Mouse (Mus musculus): Measurements from ENCODE around the gene Trpm2. TPM values are rescaled to one million over a fixed set of nuclear protein-coding genes. Genes with fewer than 3 reads are reported as not detected.

Gene Trpm2
- polyA plus RNA-seq, 1 experiment from 2014 or later, result 0.72 TPM

DNA sequence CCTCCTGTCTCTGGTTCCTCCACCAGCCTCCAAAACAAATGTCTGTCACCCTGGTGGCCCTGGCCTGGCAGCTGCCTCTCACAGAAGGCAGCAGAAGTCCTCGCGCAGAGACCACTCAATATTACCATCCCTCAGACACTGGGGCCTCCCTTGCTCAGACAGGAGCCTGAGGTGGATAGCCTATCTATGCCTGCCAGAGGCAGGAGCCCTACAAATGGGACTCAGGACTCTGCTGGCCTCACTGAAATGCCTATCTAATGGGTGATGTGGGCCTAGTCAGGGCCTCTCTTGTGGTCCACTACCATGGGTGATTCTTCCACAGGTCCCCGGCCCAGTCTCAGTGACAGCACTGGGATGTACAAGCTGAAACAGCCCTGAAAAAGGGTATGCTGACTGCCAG, 37.8 kb upstream of the Trpm2 start:
- Histone ChIP-seq H3K4me2 (replicated peaks) (peak overlapping the region; percentile 78), H3K4me1 (peaks cover 30% of the 10 kb centered on the region), H3K27me3 (no peaks in the 10 kb centered on the region), H3K36me3 (peaks cover 14% of the 10 kb centered on the region), H3K4me3 (peak overlapping the region; percentile 64), H3K9me3 (no peaks in the 10 kb centered on the region), H3K27ac (peak overlapping the region; percentile 94; the same call in 1 of the 2 replicates), H3K9ac (peak overlapping the region; percentile 79)
- no peak for ATAC-seq (ENCODE audit: insufficient number of reproducible peaks, insufficient read depth, low FRiP score, low TSS enrichment)
- WGBS, result 74% methylated on average over 3 of the region's 3 CpGs

GRCm38 (mm10) chr10:78007203-78007602, 36.8 kb upstream of the Trpm2 start:
- H3K27ac ChIP-seq, result no peak overlapping the region
- no peak for ATAC-seq (ENCODE audit: insufficient number of reproducible peaks, insufficient read depth, low FRiP score, low TSS enrichment)
- no peaks in the 10 kb centered on the region for H3K9me3 ChIP-seq
- H3K27me3 ChIP-seq, result no peaks in the 10 kb centered on the region
- WGBS, result 16% methylated on average over 7 of the region's 7 CpGs
- H3K36me3 ChIP-seq, result peaks cover 18% of the 10 kb centered on the region
- H3K4me3 ChIP-seq, result no peak overlapping the region
- H3K4me2 ChIP-seq (replicated peaks), result peak overlapping the region; percentile 9; the same call in 1 of the 2 replicates
- H3K4me1 ChIP-seq, result peaks cover 30% of the 10 kb centered on the region
- no peak overlapping the region for H3K9ac ChIP-seq

DNA sequence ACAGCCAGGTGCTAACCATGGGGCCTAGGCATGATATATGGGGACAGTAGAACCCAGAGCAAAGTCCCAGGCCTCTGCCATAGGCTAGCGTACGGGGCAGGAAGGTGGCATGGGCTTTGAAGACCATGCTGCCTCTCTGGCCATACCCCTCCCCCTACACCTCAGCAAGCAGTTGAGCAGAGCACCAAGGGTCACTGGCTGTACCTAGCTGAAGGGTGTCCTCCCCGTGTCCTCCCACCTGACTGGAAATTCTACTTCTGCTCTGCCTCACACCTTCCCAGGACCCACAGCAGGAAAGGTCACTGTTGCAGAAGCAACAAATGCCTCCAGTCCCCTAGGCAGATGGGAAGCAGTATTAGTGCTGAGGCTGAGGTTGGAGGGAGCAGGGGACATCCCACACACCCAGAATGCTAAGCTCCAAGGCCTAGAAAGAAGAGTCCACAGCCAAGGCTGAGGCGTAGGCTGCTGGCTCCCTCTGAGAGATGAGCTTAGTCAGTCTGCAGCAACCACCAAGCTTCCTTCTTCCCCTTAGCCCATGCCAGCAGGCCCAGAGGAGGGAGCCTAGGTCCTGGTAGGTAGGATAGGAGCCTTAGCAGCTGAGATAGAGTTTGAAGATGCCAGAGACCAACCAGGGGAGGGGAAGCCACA, 35.6 kb upstream of the Trpm2 start:
- no peak overlapping the region for H3K27ac ChIP-seq
- 82% methylated on average over 4 of the region's 4 CpGs for WGBS
- H3K27me3 ChIP-seq, result no peaks in the 10 kb centered on the region
- H3K4me1 ChIP-seq, result peaks cover 30% of the 10 kb centered on the region
- H3K4me3 ChIP-seq, result no peak overlapping the region
- no peaks in the 10 kb centered on the region for H3K9me3 ChIP-seq
- no peak overlapping the region; the same call in none of the 2 replicates for H3K9ac ChIP-seq
- ATAC-seq (ENCODE audit: insufficient number of reproducible peaks, insufficient read depth, low FRiP score, low TSS enrichment), result no peak
- H3K4me2 ChIP-seq (replicated peaks), result no peak overlapping the region
- peaks cover 31% of the 10 kb centered on the region for H3K36me3 ChIP-seq

DNA sequence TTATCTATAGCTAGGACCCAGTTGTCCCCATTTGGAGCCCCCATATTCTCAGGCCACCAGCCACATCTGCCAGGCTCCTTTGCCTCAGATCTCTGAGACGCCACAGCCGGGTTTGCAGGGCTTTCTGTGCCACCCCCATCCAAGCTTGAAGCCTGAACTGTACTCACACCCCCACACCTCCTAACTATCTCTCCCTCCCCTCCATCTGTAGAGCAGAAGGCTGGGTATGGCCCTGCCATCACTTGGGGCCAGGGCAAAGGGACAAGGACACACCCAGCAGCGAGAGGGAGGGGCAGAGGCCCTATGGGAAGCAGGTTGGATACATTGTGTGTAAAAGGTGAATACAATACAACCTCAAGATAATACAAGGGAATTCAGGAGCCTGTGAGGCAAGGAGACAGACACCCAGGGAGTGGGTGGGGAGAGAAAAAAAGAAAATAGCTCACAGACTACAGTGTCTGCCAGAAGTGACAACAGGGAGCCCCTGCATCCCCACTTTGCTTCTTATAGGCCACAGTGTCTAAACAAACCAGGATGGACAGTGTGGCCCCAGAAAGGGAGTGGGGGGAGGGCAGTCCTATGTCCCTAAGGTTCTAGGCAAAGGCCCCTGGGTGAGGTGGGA, 34.2 kb upstream of the Trpm2 start:
- Histone ChIP-seq H3K4me2 (replicated peaks) (no peak overlapping the region), H3K27ac (no peak overlapping the region), H3K36me3 (peaks cover 44% of the 10 kb centered on the region), H3K27me3 (no peaks in the 10 kb centered on the region), H3K4me3 (no peak overlapping the region), H3K4me1 (peaks cover 28% of the 10 kb centered on the region), H3K9me3 (no peaks in the 10 kb centered on the region), H3K9ac (no peak overlapping the region)
- ATAC-seq (ENCODE audit: insufficient number of reproducible peaks, insufficient read depth, low FRiP score, low TSS enrichment), result no peak
- WGBS, result 84% methylated on average over 3 of the region's 3 CpGs

- Histone ChIP-seq H3K27ac (no peak overlapping the region), H3K9ac (no peak overlapping the region), H3K4me2 (replicated peaks) (no peak overlapping the region), H3K4me3 (no peak overlapping the region), H3K27me3 (no peaks in the 10 kb centered on the region), H3K36me3 (peaks cover 67% of the 10 kb centered on the region), H3K4me1 (peaks cover 13% of the 10 kb centered on the region), H3K9me3 (no peaks in the 10 kb centered on the region)
- WGBS, result 90% methylated on average over 2 of the region's 2 CpGs
- no peak for ATAC-seq (ENCODE audit: insufficient number of reproducible peaks, insufficient read depth, low FRiP score, low TSS enrichment)
Measured at GRCm38 (mm10) chr10:78002316-78002715, 32.0 kb upstream of the Trpm2 start.

DNA sequence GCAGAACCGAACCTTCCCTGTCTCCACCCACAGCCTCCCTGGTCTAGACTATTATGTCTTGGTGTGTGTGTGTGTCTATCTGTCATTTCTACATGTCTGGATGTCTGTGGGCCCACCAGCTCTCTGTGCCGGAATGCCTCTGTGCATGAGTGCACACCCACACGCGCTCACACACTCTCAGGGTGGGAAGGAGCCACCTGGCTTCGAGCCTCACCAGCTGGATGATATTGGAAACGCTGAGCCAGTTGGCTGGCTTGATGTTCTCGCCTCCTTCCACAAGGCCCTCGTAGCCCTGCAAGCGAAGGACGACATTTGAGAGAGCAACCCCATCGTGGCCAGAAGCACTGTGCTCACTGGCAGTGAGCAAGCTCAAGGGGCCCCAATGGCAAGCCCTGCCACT, 31.4 kb upstream of the Trpm2 start:
- H3K27me3 ChIP-seq, result no peaks in the 10 kb centered on the region
- 93% methylated on average over 11 of the region's 11 CpGs for WGBS
- H3K36me3 ChIP-seq, result peaks cover 71% of the 10 kb centered on the region
- H3K9me3 ChIP-seq, result no peaks in the 10 kb centered on the region
- peaks cover 8% of the 10 kb centered on the region for H3K4me1 ChIP-seq
- no peak overlapping the region for H3K4me2 ChIP-seq (replicated peaks)
- no peak overlapping the region for H3K9ac ChIP-seq
- no peak for ATAC-seq (ENCODE audit: insufficient number of reproducible peaks, insufficient read depth, low FRiP score, low TSS enrichment)
- no peak overlapping the region for H3K27ac ChIP-seq
- no peak overlapping the region for H3K4me3 ChIP-seq

GRCm38 (mm10) chr10:78000200-78000599, 29.8 kb upstream of the Trpm2 start:
- H3K27me3 ChIP-seq, result no peaks in the 10 kb centered on the region
- H3K4me1 ChIP-seq, result no peaks in the 10 kb centered on the region
- H3K36me3 ChIP-seq, result peaks cover 80% of the 10 kb centered on the region
- no peak overlapping the region for H3K9ac ChIP-seq
- no peak overlapping the region for H3K4me2 ChIP-seq (replicated peaks)
- no peak for ATAC-seq (ENCODE audit: insufficient number of reproducible peaks, insufficient read depth, low FRiP score, low TSS enrichment)
- no peak overlapping the region for H3K4me3 ChIP-seq
- H3K27ac ChIP-seq, result no peak overlapping the region
- over 99% methylated on average over 5 of the region's 5 CpGs for WGBS
- no peaks in the 10 kb centered on the region for H3K9me3 ChIP-seq

DNA sequence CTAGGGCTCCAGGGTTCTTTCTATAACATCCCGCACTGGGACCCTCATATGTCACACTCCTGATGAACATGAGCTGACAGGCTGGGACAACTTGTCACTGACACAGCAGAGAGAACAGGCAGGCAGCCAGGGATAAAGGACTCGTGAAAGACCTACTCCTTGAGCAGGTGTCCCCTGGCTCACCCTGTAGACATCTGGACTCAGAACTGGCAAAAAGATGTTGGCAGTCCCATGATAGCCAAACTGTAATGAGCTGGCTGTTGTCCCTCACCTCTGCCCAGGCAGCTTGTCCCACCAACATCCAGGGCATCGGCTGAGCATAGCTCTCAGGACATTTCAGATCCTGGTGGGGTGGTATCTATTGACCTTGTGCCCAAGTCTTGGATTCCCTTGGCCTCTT, 25.3 kb upstream of the Trpm2 start:
- Histone ChIP-seq H3K4me1 (no peaks in the 10 kb centered on the region), H3K36me3 (peaks cover 94% of the 10 kb centered on the region), H3K4me2 (replicated peaks) (no peak overlapping the region), H3K27me3 (no peaks in the 10 kb centered on the region), H3K9me3 (no peaks in the 10 kb centered on the region), H3K27ac (no peak overlapping the region), H3K9ac (no peak overlapping the region), H3K4me3 (no peak overlapping the region)
- ATAC-seq (ENCODE audit: insufficient number of reproducible peaks, insufficient read depth, low FRiP score, low TSS enrichment), result no peak
- 85% methylated on average over 3 of the region's 3 CpGs for WGBS

DNA sequence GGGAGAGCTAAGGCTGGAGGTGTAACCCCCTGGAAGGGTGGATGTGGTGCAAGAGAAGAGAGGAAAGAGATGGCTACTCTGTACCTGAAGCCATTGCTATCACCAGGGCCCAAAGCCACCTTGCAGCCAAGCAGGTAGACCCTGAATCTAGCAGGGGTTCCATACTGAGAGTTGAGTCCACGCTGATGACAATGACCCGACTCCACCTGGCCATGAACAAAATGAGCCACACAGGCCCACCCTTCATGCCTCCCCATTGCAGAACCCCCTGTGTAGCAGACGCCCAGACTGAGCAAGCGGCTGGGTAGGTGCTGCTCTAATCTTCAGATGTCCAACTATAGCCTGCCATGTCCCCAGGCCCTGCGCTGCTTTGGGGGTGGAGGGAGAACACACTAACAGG, 15.4 kb upstream of the Trpm2 start:
- WGBS, result 73% methylated on average over 5 of the region's 5 CpGs
- Histone ChIP-seq H3K4me3 (no peak overlapping the region), H3K27me3 (no peaks in the 10 kb centered on the region), H3K36me3 (peaks cover 56% of the 10 kb centered on the region), H3K27ac (no peak overlapping the region), H3K9ac (no peak overlapping the region), H3K4me2 (replicated peaks) (no peak overlapping the region), H3K9me3 (no peaks in the 10 kb centered on the region), H3K4me1 (no peaks in the 10 kb centered on the region)
- no peak for ATAC-seq (ENCODE audit: insufficient number of reproducible peaks, insufficient read depth, low FRiP score, low TSS enrichment)

DNA sequence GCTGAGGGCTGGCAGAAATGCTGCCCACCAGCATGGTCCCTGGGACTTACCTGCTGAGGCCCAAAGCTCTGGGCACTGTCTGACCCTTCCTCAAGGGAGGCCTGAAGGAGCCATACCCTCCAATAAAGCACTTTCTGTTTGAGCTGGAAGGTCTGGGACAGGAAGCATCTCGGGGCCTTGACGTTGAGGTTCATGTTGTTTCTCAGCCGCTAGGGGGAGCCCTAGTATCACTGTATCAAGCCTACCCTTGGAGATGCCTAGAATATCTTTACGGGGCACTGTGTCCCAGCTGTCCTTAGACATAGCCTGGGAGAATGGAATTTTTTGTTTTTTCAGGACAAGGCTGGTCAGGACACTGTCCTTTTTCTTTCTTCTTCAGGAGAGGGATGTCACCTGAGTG, 14.3 kb upstream of the Trpm2 start:
- Histone ChIP-seq H3K4me3 (no peak overlapping the region), H3K4me1 (no peaks in the 10 kb centered on the region), H3K4me2 (replicated peaks) (no peak overlapping the region), H3K27ac (no peak overlapping the region), H3K9me3 (no peaks in the 10 kb centered on the region), H3K27me3 (no peaks in the 10 kb centered on the region), H3K9ac (no peak overlapping the region), H3K36me3 (peaks cover 50% of the 10 kb centered on the region)
- 2% methylated on average over 4 of the region's 4 CpGs for WGBS
- 0 out of 2 replicates have a peak, but pooled peaks have one; percentile 7 for ATAC-seq (ENCODE audit: insufficient number of reproducible peaks, insufficient read depth, low FRiP score, low TSS enrichment)

GRCm38 (mm10) chr10:77978351-77979350, 8.3 kb upstream of the Trpm2 start, which contains the start of gene 1810043G02Rik:
TSS of gene 1810043G02Rik (plus strand) at chr10:77978524.
- peak; percentile 94 for ATAC-seq (ENCODE audit: insufficient number of reproducible peaks, insufficient read depth, low FRiP score, low TSS enrichment)
- peak within 1 kb of the TSS; percentile 64 for H3K4me2 ChIP-seq (replicated peaks)
- peaks cover 5% of the 10 kb centered on the region for H3K4me1 ChIP-seq
- H3K9me3 ChIP-seq, result no peaks in the 10 kb centered on the region
- H3K27ac ChIP-seq, result peak within 1 kb of the TSS; percentile 80
- WGBS, result under 1% methylated on average over 57 of the region's 57 CpGs
- H3K9ac ChIP-seq, result peak within 1 kb of the TSS; percentile 63
- peak within 1 kb of the TSS; percentile 62 for H3K4me3 ChIP-seq
- H3K27me3 ChIP-seq, result no peaks in the 10 kb centered on the region
- H3K36me3 ChIP-seq, result peaks cover 19% of the 10 kb centered on the region; the same call in 1 of the 2 replicates
